Mouse (Mus musculus) layer of hippocampus, adult 11-12 months (tissue): ENCODE data around the gene Aldh8a1.

ENCODE experiments used
- DNase-seq: peaks from one replicate; pipeline ENCODE4 v3.0.0; 2022; ENCODE audit warnings: low spot score

The Aldh8a1 gene

GRCm38 (mm10) chr10:21420457-21421424, 43.6 kb downstream of the Aldh8a1 start:
- peak; percentile 55 for DNase-seq

GRCm38 (mm10) chr10:21426515-21426914, 49.4 kb downstream of the Aldh8a1 start:
- no peak for DNase-seq

- no peak for DNase-seq
These were observed 50.9 kb downstream of the Aldh8a1 start for GRCm38 (mm10) chr10:21427996-21428395.

GRCm38 (mm10) chr10:21439268-21439667, 62.2 kb downstream of the Aldh8a1 start:
- DNase-seq: no peak

- DNase-seq: no peak
These were observed 63.9 kb downstream of the Aldh8a1 start for GRCm38 (mm10) chr10:21441020-21441419.

- DNase-seq: no peak
These were observed 64.6 kb downstream of the Aldh8a1 start for GRCm38 (mm10) chr10:21441690-21442089.

GRCm38 (mm10) chr10:21443646-21444324, 66.7 kb downstream of the Aldh8a1 start:
- DNase-seq: peak; percentile 37

- no peak for DNase-seq
These were observed 67.3 kb downstream of the Aldh8a1 start for GRCm38 (mm10) chr10:21444410-21444809.
